Mouse (Mus musculus) heart, adult 18-20 months (tissue): ENCODE data around the gene Apol8. TPM values are rescaled to one million over a fixed set of nuclear protein-coding genes. Genes with fewer than 3 reads are reported as not detected.

ENCODE experiments used
- DNase-seq, 2 experiments: peaks; one replicate each; pipeline ENCODE4 v3.0.0; 2021 to 2022; ENCODE audit warnings: mixed read lengths in 1 of 2
- total RNA-seq, 2 experiments: library from RNA; stranded (reverse); gene quantifications; 2 replicates each; pipeline ENCODE4 v1.2.3; 2021

Apol8 gene
- total RNA-seq, 2 experiments from 2014 or later, result not detected

GRCm38 (mm10) chr15:77785807-77786206 lies 29.0 kb upstream of the Apol8 start:
- no peak for DNase-seq

DNA sequence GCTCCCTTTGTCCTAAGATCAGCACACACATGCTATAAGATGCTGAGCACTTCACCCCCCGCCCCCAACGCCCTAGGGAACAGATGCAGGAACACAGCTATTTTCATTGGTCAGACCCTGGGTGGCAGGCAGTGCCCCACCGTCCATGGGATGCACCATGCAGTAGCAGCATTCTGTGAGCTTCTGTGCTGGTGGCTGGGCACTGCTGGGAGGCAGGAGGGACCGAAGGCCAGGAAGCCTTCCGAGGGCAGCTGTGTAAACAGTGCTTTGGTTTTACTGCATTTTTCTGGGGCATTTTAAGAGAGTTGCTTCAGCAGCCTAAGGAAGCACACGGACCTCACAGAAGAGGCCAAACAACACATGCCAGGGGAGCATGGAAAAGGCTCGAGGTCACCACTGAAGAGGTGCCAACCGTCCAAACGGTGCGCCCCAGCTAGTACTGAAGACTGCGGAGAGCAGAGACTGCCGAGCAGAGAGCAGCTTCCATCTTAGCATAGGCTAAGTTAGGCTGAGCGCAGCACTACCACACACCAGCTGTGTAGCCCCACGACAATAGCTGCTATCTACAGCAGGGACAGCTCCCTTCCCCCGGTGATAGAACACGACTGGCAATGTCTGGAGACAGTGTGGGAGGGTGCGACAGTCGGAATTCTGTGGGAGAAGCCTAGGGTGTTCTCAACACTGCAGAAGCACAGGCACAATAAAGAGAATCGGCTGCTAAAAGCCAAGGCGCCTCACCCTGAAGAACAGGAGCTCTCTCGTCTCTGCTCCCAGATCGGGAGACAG lies 27.4 kb upstream of the Apol8 start:
- no peak for DNase-seq

DNA sequence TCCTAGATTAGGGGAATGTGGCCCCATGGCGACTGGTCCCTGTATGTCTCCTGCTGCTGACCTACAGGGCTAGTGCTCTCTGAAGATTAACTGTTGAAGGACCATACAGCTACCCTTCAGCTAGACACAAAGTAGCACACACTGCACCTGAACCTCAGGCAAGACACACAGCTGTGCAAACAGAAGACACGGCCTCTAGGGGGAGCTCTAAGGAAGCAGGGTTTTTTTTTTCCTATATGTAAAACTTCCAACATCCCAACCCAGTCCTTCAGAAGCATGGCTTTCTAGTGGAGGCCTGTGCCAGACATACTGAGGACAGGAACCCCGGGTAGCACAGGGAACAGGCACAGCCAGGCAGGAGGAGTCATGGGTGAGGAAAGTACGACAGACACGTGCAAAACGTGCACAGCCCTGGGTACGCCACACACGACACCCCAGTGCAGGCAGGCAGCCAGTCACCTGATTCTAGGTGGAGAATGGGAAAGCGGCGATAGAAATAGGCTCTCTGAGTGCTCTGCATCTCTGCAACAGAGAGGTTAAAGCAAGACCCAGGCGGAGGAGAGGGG lies 25.7 kb upstream of the Apol8 start:
- peak in 1 of 2 experiments; percentile 77 for DNase-seq

DNA sequence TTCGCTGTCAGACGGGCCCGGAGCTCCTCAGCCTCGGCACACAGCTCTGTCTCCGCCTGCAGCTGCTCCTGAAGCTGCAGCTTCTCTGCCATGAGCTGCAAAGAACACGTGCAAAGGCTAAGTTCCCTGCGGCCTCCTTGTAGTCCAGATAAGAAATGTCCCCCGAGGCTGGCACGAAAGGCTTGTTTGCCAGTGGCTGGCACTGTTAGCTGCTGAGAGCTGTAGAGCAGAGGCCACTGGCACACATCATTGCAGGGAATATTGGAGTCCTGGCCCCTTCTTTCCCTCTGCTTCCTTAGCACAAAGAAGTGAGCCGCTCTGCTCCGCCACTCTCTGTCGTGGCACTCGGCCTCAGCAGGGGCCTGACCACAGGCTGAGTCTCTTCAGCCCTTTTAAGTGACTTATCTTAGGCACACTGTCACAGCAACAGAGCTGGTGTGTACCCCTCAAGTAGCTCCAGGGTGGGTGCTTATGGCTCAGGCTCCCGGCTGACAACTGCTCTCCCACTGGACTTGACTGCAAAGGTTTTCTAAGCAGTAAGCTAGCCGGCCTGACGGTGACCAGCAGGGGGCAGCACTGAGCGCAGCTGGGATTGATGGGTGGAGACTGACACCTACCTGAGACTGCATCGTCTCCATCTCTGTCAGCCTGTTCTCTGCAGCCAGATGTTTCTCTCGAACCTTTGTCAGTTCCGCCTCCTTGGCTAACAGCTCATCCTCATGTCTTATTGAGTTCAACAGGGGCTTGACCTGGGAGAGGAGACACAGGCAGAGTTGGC lies 18.6 kb upstream of the Apol8 start:
- DNase-seq, result peak; percentile 64 to 91

GRCm38 (mm10) chr15:77774303-77774702 lies 17.5 kb upstream of the Apol8 start:
- DNase-seq, result no peak

DNA sequence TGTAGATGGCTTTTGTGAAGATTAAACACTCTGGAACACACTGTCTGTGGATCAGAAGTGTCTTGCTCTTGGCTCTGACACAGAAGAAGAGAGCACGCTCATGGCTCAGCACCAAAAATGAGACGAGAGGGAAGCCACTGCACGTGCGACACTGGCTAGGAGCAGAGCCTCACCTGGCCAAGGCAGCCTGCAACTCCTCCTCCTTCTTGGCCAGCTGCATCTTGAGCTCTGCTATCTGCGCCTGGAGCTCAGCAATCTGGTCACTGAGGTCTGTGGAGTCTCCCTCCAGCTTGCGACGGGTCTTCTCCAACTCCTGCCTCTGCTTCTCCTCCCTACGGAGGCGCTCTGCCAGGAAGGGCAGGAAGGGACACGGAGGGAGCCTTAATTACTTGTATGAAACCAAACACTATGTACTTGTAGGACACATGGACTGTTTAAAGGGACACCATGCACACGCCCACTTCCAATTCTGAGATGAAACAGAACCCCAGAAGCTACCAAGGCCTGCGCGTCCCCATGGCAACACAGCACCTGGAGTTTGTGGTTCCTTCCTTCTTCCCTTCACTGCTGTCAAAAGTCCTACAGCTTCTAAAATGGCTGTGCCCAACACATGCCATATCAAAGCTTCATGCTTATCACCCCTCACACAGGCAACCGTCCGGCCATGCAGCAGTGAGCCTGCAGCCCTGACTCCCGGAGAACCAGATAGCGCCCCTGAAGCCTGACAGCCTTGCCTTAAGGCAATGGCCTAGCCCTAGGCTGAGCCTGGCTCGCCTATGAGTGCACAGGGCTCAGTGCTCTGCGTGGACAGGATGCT lies 16.5 kb upstream of the Apol8 start:
- DNase-seq, result no peak

DNA sequence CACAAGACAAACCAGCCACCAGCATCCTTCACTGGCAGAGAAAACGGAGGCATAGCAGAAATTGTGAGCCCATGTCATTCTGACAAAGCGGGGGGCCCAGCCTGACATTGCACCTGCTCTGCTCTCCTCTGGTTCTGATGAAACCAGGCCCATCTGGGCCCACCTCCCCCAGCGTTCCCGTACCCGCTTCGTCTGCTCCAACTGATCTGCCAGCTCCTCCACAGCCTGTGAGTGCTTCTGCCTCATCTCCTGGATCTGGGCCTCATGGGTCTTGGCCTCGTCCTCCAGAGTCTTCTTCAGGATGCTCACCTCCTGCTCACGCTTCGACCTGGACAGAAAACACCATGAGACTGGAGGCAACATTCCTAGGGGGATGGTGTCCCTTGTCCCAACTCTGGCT lies 14.1 kb upstream of the Apol8 start:
- DNase-seq, result no peak

DNA sequence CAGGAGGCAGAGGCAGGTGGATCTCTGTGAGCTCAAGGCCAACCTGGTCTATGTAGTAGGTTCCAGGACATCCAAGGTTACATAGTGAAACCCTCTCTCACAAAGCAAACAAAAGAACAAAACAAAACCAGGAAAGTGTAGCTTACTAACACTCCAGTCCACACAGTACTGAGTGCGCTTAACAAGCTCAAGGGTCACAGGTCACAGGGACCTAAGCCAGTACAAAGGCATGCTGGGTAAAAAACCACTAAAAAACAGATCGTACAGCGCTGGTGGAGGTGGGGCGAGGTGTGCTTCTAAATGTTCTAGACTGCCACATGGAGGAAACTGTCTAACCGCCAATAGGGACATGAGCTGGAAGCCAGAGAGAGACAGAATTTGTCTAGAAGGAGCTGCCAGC lies 13.5 kb upstream of the Apol8 start:
- DNase-seq, result no peak

DNA sequence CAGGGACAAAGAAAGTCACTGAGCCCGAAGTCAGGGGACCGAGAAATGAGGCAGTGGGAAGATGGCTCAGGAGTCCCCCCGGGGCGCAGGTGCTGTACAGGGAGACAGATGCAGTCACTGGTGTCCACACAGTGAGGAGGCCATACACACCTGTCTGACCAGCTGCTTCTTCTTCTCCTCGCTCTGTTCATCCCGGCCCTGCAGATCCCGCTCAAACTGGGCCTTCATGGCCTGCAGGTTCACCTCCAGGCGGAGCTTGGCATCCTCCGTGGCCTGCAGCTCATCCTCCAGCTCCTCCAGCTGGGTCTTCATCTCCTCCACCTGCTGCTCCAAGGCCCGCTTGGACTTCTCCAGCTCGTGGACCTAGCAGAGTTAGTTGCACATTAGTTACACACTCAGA lies 10.2 kb upstream of the Apol8 start:
- DNase-seq, result no peak

- no peak for DNase-seq
Observed at GRCm38 (mm10) chr15:77765484-77766093, 8.8 kb upstream of the Apol8 start.

DNA sequence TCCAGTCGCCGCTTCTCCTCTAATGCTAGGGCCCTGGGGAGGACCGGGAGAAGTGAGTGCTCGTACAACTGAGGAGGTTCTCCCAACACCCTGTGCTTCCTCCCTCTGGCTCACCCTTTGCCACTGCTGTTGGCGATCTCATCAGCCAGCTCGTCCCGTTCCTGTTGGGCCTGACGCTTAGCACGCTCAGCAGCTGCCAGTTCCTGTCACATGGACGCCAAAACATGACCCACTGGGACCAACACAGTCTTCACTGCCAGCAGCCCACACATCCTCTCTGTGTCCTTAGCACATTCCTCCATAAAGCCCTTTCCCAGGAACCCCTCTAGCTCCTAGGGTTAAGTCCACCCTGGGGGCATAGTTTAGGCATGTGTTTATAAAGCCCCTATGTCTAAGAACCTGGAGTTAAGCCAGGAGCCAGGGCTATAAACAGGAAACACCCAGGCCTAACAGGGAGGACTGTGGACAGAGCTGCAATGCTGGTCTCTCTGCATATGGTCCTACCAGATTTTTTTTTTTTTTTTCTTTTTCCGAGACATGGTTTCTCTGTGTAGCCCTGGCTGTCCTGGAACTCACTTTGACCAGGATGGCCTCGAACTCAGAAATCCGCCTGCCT lies 7.7 kb upstream of the Apol8 start:
- peak; percentile 82 to 90 for DNase-seq

DNA sequence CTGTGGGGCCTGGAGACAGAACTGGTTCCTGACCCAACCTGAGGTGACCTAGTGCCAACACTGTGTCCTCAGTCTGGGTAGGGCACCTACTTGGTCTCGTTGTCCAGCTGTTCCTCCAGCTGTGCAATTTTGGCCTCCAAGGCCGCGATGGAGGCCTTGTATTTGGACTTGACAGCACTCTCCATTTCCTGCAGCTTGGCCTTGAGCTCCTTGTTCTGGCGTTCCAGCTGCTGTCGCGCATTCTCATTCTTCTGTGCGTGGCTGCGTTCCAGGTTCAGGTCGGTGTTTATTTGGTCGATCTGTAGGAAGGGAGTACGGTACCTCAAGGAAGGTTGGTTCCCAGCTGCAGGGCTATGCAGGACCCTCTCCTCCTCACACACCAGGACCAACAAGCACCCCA lies 6.9 kb upstream of the Apol8 start:
- peak in 1 of 2 experiments; percentile 42 for DNase-seq

DNA sequence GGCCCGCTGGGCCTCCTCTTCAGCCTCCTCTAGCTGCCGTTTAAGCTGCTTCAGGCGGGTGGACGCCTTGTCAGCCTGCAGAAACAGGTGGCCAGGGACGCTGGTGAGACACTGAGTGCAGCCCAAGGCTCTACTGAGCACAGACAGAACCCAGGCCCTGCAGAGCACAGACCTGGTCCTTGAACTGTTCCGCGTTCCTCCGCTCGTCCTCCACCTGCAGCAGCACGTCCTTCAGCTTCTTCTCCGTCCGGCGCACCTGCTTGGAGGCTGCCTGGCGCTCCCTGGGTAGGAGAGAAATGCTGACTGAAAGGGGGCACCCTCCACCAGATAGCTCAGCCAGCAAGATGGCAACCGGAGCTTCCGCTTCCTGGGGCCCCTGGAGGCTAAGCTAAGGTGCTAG lies 6.2 kb upstream of the Apol8 start:
- no peak for DNase-seq

DNA sequence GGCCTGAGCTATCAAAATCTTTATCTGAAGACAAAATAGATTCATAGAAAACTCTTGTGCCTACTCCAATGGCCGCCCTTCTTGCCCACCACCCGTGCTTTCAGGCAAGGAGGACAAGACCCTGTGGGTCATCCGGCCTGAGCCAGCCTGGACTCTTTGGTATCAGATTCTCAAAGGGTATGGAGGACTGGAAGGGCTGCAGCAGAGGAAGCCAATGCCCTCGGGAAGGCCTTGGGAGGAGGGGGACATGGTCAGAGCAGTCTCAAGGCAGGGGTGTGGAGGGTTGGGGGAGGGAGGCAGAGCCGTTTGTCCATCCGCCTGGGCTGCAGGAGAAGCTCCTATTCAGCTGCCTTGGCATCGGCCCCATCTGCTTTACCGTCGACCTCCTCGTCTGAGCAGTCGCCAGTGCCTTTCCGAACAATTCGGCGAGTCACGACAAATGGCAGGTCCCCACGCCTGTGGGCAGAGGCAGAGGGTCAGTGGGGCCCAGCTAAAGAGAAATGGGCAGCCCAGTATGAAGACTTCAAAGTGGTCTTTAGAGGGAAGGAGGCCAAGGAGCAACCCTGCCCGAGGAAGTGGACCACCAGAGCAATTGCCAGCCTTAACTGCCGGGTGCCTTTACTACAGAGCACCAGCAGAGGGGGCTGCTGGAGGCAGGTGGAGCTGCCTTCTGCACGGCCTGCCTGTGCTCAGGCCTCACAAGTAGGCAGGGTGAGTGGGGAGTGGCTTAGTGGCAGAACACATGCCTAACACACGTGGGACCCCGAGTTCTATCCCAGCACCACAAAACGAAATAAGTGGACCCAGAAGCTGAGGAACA lies 5.0 kb upstream of the Apol8 start:
- DNase-seq, result no peak

DNA sequence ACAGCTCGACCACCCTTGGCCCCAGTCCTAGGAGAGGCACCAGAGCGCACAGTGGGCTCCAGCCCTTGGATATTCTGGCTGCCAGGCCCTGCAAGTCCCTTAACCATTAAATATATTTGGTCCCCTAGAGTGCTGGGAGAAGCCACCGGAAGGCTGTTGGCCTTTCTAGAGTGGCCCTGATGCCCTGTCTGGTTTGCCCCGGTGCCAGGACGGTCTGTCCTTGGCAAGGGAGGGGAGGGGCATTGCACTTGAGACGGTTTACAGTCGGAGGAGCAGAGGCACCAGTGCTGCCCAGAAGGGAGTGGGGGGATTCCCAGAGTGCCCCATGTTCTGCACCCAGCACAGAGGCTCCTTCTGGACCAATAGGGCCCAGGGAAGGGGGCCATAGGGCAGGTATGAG lies 4.3 kb upstream of the Apol8 start:
- no peak for DNase-seq

DNA sequence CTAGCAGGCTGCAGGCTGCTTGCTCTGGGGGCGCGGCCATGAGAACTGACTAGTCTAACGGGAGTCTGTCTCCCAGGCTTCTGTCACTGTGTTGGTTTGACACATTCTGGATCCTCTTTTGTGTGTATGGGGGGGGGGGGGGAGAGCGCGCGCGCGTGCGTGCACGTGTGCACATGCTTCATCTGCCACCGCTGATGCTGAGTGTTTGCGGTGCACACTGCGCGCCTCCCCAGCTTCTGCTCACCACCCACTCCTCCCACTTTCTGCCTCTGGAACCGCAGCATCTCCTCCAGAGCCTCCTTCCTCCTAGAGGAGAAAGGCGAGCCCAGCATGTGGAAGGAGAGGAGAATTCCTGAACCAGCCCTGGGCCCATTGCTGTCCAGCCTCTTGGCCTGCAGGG lies 3.2 kb upstream of the Apol8 start:
- DNase-seq, result no peak

GRCm38 (mm10) chr15:77757586-77758226 lies 903 bp upstream of the Apol8 start:
- DNase-seq, result no peak

GRCm38 (mm10) chr15:77756081-77756480 lies 722 bp downstream of the Apol8 start:
- DNase-seq, result no peak

GRCm38 (mm10) chr15:77755132-77755531 lies 1.7 kb downstream of the Apol8 start:
- no peak for DNase-seq

DNA sequence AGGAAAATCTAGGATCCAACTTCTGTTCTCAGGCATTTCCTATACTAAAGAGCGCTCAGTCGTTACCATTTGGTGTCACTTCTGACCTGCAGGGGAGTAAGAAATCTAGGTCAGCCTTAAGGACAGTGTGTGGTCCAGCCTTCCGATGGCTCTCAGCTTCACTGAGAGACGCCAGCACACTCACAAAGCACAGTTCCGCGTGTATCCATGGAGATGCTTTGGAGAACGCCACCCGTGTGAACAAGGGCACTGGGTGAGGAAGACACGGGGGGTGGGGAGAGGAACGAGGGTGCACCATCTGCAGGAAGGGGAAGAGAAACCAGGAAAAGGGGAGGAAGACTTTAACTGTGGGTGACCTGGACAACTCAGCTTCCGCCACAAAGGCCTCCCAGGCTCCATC lies 4.4 kb downstream of the Apol8 start:
- DNase-seq, result no peak
